Mouse (Mus musculus) adrenal gland, adult (tissue): Measurements from ENCODE around the gene Best3.
"Not testable (repeated sequence)": the region's sequence is repeated elsewhere in the genome, so short reads cannot be mapped to it uniquely, and the experiment has no call there.

Source experiments
- DNase-seq, 2 experiments: peaks; one replicate each; pipeline ENCODE4 v3.0.0; 2022 to 2023; ENCODE audit warnings: low spot score in 1 of 2; ENCODE audit not compliant: inconsistent age in 2 of 2

Gene Best3

DNA sequence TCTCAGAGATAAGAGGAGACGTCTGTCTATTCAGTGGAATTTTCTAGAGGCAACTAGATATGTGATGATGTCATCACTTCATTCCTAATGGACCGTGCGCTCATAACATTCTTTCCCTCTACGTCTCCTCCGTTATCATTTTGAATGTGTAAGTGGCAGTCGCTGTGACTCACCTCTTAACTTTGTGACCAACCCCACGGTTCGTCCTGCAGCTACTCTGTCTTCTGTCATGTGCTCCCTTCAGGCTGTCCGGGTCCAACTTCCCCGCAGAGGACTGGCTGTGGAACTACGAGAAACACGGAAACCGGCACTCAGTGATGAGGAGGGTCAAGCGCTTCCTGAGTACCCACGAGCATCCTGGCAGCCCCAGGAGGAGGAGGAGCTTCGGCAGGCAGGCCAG is 37.6 kb downstream of the Best3 start:
- peak in 1 of 2 experiments; percentile 21 for DNase-seq

DNA sequence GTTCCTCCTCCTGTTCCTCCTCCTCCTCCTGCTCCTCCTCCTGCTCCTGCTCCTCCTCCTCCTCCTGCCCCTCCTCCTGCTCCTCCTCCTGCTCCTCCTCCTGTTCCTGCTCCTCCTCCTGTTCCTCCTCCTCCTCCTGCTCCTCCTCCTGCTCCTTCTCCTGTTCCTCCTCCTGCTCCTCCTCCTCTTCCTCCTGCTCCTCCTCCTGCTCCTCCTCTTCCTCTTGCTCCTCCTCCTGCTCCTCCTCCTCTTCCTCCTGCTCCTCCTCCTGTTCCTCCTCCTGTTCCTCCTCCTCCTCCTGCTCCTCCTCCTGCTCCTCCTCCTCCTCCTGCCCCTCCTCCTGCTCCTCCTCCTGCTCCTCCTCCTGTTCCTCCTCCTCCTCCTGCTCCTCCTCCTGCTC is 39.7 kb downstream of the Best3 start:
- DNase-seq = not testable (repeated sequence)

DNA sequence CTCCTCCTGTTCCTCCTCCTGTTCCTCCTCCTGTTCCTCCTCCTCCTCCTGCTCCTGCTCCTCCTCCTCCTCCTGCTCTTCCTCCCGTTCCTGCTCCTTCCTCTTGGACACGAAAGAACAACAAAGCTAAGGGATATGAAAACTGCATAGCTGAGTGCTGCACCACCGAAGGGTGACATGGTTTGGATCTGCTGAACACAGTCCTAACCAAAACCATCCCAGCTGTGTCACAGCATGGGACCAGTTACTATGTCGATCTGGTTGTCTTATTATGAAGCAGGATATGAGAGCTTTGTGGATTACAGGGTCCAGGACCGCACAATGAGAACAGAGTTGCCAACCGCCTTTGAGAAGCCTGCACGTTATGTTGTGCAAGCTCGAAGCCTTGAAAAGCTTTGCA is 40.1 kb downstream of the Best3 start:
- DNase-seq = no peak

DNA sequence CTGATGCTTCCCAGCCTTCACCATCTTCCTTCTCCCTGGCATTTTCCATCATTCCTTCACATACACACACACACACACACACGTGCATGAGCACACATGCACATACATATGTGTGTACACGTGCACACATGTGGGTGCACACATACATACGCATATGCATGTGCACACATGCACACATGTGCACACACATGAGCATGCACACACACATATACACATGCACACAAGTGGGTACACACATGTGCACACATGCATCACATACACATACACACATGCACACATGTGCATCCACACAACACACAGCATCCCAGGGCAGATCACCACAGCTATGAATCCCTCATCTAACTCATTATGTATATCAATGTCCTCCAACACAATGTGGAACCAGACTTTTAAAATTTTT is 45.0 kb downstream of the Best3 start:
- DNase-seq = no peak

DNA sequence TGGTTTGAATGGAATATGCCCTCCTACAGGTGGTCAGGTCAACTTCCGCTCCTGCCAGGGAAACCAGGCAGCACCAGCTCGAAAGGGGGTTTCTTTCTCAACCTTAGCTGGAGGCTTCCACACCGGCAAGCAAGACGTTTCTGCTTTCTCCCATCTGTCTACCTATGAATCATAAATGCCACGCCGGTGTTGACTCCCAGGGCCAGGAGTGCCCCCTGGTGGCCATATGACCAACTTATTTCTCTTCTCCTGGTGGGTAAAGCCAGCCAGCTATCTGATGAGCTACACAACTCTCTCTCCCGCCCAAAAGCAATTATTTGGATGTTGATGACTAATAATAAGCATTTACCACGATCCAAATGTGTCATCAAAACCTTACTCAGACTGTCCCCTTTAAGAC is 47.7 kb downstream of the Best3 start:
- DNase-seq = peak; percentile 83 to 94

DNA sequence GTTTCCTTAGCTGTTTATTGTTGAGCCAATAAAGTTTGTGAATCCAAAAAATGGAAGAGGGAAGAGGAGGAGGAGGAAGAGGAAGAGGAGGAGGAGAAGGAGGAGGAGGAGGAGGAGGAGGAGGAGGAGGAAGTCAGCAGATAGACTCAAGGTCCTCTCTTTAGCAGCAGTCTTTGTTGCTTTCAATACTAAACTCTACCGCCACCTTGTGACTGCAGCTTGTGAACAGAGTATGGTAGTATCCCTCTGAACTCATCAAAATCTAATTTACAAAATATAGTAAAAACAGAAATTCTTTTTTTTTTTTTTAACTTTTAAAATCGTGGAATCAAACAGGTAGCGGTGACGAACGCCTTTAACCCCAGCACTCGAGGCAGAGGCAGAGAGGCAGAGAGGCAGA is 54.2 kb downstream of the Best3 start:
- DNase-seq = no peak

DNA sequence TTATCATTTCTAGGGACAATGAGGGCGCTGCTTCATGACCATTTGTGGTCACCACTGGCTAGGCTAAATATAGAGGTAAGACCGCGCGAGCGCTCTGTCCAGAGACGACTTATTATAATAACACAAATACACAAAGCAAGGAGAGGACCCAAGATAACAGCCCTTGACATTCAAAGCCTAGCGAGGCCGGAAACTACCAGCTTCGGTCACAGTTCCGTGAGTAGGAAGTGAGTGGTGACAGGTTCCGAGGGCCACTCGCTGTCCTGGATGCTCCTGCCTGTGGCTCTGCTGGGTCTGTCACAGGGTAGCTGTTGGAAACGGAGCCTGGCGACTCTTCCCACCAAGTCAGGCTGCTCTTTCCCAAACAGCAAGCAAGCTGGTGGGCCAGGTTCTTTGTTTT is 56.2 kb downstream of the Best3 start:
- DNase-seq = peak in 1 of 2 experiments; percentile 50

DNA sequence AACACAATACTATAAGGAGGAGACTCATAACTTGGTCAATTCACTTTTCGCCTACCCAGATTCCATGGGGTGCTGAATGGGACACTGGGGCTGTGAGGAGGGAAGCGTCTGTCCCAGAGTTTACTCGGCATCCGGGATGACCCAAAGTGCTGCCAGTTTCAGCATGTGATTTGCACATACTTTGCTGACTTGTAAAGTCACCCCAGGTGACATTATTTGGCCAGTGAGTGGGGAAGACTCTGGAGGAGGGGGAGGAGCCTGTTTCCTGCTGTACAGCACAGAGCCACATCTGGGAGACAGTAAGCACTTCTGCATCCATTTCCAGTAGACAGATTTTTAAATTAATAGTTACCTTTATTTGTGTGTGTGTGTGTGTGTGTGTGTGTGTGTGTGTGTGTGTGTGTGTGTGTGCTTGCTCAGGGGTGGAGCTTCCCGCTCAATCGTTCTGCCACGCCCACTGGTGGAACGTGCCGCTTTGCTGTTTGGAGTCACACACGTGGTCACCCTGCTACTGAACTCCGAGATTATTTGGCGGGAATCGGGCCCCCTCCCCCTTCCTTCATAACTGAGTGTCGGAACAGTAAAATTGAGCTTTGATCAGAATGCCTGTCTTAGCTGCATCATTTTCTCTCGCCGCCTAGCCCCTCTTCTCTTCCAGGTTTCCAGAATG is 57.5 kb downstream of the Best3 start:
- not testable (repeated sequence) for DNase-seq

DNA sequence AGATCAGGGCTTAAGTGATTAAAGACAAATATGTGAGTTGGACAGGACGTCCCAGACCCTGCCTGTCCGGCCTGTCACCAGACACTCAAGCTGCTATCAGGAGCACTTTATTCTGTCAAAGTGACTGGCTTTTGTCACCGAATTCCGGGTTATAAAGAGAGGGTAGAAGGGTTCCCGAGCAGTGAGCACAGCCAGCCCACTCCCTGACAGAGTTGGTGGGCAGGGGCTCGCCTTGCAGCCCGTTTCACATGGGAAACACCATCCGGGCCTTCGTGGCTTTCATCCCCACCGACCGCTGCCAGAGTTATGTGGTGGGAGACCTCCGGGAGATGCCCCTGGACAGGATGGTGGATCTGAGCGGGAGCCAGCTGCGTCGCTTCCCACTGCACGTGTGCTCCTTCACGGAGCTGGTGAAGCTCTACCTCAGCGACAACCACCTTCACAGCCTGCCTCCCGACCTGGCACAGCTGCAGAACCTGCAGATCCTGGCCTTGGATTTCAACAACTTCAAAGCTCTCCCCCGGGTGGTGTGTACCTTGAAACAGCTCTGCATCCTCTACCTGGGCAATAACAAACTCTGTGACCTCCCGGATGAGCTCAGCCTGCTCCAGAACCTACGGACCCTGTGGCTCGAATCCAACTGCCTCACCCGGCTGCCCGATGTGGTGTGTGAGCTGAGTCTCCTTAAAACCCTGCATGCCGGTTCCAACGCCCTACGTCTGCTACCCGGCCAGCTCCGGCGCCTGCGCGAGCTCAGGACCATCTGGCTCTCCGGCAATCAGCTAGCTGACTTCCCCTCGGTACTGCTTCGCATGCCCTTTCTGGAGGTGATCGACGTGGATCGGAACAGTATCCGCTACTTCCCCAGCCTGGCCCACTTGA is 59.3 kb downstream of the Best3 start, which contains the start of gene Lrrc10:
Lrrc10 (plus strand) TSS at position 167 of the 882 bp plus-strand sequence.
- no peak for DNase-seq

DNA sequence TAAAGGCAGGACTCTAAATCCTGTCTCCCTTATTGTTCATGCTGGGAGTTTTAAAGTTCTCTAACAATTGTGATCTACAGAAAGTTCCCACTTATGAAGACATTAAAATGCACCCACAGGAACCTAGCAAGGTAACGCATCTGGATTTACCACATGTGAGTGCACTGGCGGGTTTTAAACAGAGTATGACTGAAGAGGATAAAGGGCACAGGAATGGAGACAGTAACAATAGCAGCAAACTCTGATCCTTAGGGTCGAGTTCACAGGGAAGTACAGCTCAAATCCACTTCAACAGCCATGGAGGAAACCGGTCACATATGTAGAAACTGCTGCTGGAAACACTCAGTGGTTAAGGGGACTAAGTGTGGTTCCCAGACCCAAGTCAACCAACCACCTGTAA is 63.1 kb downstream of the Best3 start:
- no peak for DNase-seq

DNA sequence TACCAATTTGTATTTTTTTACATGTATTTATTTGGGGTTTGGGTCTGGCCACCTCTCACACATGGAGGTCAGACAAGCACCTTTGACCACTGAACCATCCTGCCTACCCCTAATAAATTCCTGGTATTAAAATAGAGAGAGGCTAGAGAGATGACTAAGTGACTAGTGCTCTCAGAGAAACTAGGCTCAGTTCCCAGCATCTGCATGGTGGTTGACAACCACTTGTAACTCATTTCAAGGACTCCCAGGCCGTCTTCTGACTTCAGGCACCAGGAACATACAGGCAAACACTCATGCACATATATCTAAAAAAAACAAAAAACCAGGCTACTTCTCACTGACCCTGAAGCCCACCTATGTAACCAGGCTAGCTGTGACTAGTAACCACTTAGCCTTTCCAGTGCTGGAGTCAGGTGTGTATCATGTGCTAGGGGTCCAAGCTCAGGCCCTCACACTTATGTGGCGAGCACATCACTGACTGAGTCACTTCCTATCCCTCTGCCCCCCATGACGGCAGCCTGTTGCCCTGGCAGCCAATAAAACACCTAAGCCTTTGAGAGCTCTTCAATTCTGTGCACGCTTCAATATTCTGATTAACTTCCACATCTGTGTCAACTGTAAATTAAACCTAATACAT is 64.0 kb downstream of the Best3 start:
- peak; percentile 57 to 76 for DNase-seq

DNA sequence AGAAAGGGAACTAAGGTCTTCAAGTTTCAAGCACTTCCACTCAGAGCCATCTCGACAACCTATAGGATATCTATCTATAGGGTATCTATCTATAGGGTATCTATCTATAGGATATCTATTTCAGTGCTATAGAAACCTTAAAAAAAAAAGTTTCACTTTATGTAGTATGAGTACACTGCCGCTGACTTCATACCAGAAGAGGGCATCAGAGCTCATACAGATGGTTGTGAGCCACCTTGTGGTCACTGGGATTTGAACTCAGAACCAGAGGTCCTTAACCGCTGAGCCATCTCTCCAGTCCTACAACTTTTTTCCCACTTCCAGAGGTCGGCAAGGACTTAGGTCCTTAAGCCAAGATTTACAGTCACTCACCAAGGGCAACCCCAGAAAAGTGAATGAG is 69.6 kb downstream of the Best3 start:
- DNase-seq = no peak

DNA sequence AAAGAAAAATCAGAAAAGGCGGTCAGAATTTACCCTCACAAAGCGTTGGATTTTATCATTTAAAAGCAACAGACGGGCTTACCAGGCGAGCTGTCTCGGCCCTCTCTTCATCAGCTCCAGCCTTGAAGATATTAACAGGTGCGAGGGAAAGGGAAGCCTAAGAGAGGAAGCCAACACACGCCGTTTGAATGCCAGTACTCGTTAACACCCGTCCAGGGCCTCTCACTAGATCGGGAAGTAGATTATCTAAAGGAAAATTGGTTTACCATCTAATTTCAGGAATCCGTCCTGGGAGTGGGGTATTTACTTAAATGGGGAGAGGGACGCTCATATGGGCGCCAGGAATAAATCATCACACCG is 76.8 kb downstream of the Best3 start:
- no peak for DNase-seq

DNA sequence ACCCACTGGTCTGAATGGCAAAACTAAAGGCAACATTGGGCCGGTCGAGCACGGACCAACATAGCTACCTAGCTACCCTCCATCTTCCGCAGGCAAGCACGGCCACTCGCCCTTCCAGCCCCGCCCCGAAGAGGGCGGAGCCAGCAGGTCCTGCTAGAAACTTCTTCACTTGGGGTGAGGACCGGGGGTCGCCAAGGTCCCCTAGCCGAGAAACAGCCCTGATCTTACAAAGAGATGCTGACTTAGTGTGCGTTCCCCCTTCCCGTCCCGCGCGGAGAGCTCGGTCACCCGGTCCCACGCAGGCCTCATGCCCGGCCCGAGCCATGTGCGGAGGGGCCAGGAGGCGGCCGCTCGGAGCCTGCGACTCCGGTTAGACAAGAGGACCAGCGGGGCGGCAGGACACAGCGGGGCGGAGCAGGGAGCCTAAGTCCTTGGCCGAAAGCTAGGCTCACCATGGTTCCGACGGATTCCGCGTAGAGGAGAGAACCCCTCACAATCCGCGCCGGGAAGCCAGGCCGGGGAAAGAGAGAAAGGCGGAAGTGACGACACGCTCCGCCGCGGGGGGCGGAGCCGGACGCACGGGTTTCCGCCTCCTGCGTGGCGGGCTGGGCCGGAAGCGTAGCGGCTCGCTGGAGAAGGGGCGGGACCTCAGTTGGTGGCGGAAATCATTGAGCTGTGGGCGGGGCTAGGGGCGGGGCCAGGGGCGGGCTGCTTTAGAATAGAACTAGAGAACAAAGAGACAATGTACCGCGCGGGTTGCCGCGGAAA is 77.3 kb downstream of the Best3 start, which contains the start of gene Cct2:
Cct2 (minus strand) TSS at position 561 of the 768 bp plus-strand sequence.
- DNase-seq = peak; percentile 92 to 96

DNA sequence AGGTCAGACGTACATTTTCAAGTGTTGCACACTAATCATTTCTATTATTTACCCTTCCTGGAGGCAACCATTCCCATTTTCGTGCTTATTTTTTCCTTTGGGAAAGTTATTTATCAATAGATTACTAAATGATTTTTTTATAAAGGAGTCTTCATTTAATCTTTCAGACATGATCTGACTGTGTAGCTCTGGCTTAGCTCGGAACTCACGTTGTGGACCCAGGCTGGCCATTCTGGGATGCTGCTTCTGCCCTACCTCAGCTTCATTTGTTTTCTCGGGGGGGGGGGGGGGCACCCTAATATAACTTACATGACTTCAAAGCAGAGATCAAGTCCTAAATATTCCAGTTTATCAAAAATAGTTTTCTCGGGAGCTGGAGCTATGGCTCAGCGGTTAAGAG is 78.0 kb downstream of the Best3 start:
- no peak for DNase-seq

DNA sequence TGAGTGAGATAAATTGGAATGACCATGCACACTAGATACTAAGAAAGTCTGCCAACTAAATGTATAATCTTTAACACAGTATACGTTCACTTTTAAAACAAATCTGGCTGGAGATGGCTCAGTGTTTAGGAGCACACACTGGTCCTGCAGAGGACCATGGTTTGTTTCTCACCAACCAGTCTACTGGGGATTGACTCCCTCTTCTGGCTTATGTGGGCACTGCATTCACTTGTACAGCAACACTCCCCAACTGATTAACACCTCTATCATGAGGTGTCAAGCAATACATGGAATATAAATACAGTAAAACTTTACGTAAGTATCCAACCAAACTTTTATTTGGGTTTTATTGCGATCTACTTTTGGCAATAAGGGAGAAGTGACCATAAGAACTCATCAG is 83.0 kb downstream of the Best3 start:
- no peak for DNase-seq

DNA sequence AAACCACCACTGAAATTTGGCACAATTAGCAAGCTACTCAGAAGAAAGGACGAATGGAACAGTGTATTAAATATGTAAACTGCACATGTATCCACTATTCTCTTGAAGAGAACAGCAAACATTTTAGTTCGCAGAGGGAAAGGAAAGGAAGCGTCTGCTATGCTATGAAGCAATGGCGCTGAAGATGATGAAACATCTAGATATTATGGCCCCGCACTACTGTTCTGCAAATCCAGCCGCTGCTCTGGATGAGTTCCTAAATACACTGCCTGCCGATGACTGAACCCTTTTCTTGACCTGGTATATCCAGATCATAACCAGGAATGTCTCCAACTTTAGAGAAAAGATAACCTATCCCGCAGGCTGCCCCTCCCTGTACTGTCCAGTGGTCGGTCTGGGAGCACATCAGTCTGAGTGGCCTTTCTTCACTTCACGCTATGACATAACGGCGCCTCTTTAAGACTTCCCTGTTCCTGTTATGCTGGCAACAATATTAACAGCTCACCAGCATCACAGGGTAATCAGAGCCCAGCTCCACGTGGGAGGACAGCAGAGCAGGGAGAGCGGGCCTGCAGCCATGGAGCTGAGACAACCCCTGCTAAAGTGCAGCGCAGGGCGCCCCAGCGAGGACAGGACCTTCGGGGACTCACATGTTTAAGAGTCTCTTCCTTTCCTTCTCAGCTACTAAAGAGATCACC is 86.2 kb downstream of the Best3 start:
- no peak for DNase-seq

DNA sequence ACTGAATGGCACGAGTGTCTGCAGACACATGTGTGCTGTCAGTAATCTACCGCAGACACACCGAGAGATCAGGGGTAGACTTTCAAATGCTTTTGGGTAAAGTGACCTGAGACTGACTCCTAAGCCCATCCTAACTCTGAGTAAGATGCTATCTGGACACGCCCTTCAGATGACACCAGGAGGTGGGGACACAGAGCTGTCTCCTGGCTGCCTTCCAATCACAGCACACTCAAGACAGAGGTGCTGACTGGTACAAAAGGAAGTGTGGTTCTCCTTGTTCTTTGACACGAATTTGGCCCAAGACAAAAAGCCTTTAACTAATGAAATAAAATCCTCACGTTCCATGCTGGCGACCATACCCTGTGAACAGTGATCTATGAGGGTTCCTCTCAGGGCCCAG is 87.1 kb downstream of the Best3 start:
- no peak for DNase-seq
